Mouse (Mus musculus): ENCODE data around the gene Sh3bp1. TPM values are rescaled to one million over a fixed set of nuclear protein-coding genes. Genes with fewer than 3 reads are reported as not detected.

The Sh3bp1 gene
- polyA plus RNA-seq, 1 experiment from 2014 or later = 55.2 TPM

GRCm38 (mm10) chr15:78922700-78923099 lies 23.1 kb downstream of the Sh3bp1 start:
- no peak overlapping the region for H3K9ac ChIP-seq
- H3K4me2 ChIP-seq = no peak overlapping the region
- no peaks in the 10 kb centered on the region for H3K27me3 ChIP-seq
- H3K9me3 ChIP-seq = no peaks in the 10 kb centered on the region
- 0 out of 2 replicates have a peak overlapping the region, but pooled peaks have one; percentile 9 for H3K27ac ChIP-seq
- H3K4me1 ChIP-seq = peaks cover 32% of the 10 kb centered on the region
- WGBS = 80% methylated on average over 7 of the region's 7 CpGs
- H3K4me3 ChIP-seq = no peak overlapping the region
- peaks cover 21% of the 10 kb centered on the region for H3K36me3 ChIP-seq
- no peak for ATAC-seq (ENCODE audit: insufficient number of reproducible peaks, low FRiP score, low TSS enrichment, low read depth)

DNA sequence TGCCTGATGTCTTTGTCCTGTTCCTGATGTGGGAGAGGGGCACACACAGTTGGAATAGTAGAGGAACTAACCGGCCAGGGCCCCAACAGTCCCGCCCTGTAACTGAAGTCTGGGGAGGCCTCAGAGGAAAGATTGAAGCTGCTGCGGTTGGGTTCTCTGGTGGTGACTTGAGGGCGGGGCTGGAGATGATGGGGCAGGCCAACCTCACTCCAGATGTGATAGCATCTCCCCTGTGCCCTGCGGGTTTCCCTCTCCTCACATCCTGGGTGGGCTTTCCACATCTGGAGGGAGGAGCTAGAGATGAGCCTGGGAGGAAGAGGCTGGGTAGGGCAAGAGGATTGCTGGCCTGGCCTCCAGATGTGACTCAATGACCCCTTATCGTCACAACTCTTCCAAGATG lies 24.0 kb downstream of the Sh3bp1 start:
- ATAC-seq (ENCODE audit: insufficient number of reproducible peaks, low FRiP score, low TSS enrichment, low read depth) = no peak
- no peak overlapping the region for H3K4me3 ChIP-seq
- no peak overlapping the region for H3K9ac ChIP-seq
- H3K36me3 ChIP-seq = peaks cover 17% of the 10 kb centered on the region
- H3K4me2 ChIP-seq = no peak overlapping the region
- H3K27ac ChIP-seq = peak overlapping the region; percentile 66; the same call in 1 of the 2 replicates
- H3K27me3 ChIP-seq = no peaks in the 10 kb centered on the region
- WGBS = 40% methylated on average over 6 of the region's 6 CpGs
- H3K4me1 ChIP-seq = peaks cover 39% of the 10 kb centered on the region
- no peaks in the 10 kb centered on the region for H3K9me3 ChIP-seq

- H3K36me3 ChIP-seq = peaks cover 15% of the 10 kb centered on the region
- H3K4me3 ChIP-seq = no peak overlapping the region
These were observed 25.6 kb downstream of the Sh3bp1 start for GRCm38 (mm10) chr15:78925129-78925528.

DNA sequence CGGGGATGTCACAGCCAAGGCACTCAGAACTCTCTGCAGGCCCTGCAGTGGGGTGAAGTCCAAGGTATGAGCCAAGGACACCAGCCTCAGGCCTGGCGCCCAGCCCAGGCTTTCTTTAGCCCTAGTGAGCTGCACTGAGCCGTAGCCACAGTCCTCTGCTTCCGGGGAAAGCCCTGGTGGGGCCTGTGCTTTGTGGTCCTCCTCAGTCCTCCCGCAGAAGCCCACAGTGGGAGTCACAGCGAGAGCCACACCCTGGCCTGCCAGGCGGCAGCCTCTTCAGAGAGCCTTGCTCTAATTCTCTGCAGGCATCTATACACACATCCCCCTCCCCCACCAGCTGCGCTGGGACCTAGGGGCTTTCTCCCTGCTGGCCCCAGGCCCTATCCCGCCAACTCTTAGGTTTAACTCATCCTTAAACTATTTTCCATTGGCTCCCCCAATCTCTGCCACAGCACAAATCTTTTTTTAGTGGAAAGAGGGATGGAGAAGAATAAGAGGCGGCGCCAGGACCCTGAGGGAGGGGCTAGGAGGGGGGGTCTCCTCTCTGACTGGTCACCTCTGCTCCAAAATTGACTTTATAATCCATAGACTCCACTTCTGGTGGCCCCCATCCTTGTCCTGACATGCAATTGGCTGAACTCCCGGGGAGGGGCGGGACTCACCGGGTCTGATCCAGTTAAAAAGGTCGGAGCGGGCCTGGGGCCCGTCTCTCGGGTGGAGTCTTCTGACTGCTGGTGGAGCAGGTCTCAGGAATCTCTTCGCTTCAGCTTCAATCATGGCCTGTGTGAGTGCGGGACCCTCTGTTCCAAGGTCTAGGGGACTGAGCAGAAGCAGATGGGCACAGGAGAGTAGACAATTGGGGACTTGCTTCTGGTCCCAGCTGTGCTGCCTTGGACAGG lies 26.7 kb downstream of the Sh3bp1 start, which contains the start of gene Lgals1:
TSS of gene Lgals1 (plus strand) at position 705 of the 899 bp plus-strand sequence.
- Histone ChIP-seq H3K4me3 (peak within 1 kb of the TSS; percentile 61), H3K27ac (peak within 1 kb of the TSS; percentile 96), H3K9me3 (no peaks in the 10 kb centered on the region), H3K27me3 (no peaks in the 10 kb centered on the region), H3K36me3 (peaks cover 19% of the 10 kb centered on the region), H3K4me2 (peak within 1 kb of the TSS; percentile 65), H3K4me1 (peaks cover 55% of the 10 kb centered on the region), H3K9ac (peak within 1 kb of the TSS; percentile 70)
- 5% methylated on average over 20 of the region's 20 CpGs for WGBS
- peak; percentile 90 for ATAC-seq (ENCODE audit: insufficient number of reproducible peaks, low FRiP score, low TSS enrichment, low read depth)

More at GRCm38 (mm10) chr15:78925129-78925528, 25.6 kb downstream of the Sh3bp1 start:
- Histone ChIP-seq H3K9me3 (no peaks in the 10 kb centered on the region), H3K27me3 (no peaks in the 10 kb centered on the region), H3K4me2 (no peak overlapping the region), H3K4me1 (peaks cover 50% of the 10 kb centered on the region), H3K27ac (peak overlapping the region; percentile 96), H3K9ac (no peak overlapping the region)
- WGBS = 55% methylated on average over 8 of the region's 8 CpGs
- ATAC-seq (ENCODE audit: insufficient number of reproducible peaks, low FRiP score, low TSS enrichment, low read depth) = no peak

- 10% methylated on average over 15 of the region's 15 CpGs for WGBS
- Histone ChIP-seq H3K9ac (peak overlapping the region; percentile 70), H3K27ac (peak overlapping the region; percentile 96), H3K9me3 (no peaks in the 10 kb centered on the region), H3K4me2 (peak overlapping the region; percentile 65), H3K4me1 (peaks cover 58% of the 10 kb centered on the region), H3K36me3 (peaks cover 19% of the 10 kb centered on the region), H3K4me3 (peak overlapping the region; percentile 61), H3K27me3 (no peaks in the 10 kb centered on the region)
- no peak for ATAC-seq (ENCODE audit: insufficient number of reproducible peaks, low FRiP score, low TSS enrichment, low read depth)
These were observed 27.6 kb downstream of the Sh3bp1 start for GRCm38 (mm10) chr15:78927021-78927787.

DNA sequence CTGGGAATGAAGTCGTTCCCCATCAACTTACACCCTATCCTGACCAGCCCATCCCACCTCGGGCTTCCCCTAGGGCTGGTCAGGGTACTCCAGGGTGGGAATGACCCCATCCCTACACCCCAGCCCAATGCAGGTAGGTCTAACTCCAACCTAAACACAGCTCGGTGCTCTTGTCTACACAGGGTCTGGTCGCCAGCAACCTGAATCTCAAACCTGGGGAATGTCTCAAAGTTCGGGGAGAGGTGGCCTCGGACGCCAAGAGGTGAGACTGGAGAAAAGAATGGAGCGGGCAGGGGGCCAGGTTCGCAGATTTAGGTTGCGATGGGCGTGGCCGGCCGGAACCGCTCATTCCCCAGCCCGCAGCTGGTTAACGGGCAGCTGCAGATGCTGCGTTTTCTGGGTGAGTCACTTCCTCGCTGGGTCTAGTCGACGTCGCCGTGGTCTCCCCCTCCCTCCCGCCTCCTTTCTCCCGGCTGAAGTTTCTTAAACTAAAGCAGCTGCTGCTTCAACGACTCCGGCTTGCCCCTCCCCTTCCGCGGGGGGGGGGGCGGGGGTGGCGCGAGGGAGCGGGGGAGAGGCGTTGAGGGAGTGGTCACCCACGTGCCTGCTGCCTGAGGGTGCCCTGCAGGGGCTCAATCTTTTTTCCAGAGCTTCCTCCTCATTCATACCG lies 28.4 kb downstream of the Sh3bp1 start:
- peak; percentile 48 for ATAC-seq (ENCODE audit: insufficient number of reproducible peaks, low FRiP score, low TSS enrichment, low read depth)
- peak overlapping the region; percentile 65 for H3K4me2 ChIP-seq
- no peaks in the 10 kb centered on the region for H3K9me3 ChIP-seq
- WGBS = under 1% methylated on average over 32 of the region's 35 CpGs
- H3K36me3 ChIP-seq = peaks cover 19% of the 10 kb centered on the region
- peaks cover 58% of the 10 kb centered on the region for H3K4me1 ChIP-seq
- H3K27ac ChIP-seq = peak overlapping the region; percentile 96
- peak overlapping the region; percentile 70 for H3K9ac ChIP-seq
- H3K27me3 ChIP-seq = no peaks in the 10 kb centered on the region
- peak overlapping the region; percentile 61 for H3K4me3 ChIP-seq

DNA sequence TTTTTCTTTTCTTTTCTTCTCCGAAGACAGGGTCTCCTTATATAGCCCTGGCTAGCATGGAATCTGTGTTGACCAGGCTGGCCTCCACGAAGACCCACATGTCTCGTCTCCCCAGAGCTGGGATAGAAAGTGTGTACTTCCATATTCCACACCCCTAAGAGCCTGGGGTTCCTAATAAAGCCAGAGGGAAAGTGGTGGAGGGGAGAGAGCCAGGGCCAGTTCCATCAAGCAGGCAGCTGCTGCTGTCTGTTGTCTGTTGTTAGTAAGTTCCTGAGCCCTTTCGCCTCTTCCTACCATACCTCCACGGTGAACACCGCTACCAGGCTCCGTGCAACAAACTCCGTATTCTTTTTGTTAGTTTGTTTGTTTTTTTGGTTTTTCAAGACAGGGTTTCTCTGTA lies 29.0 kb downstream of the Sh3bp1 start:
- Histone ChIP-seq H3K27ac (peak overlapping the region; percentile 96), H3K4me2 (peak overlapping the region; percentile 65), H3K9me3 (no peaks in the 10 kb centered on the region), H3K36me3 (peaks cover 19% of the 10 kb centered on the region), H3K4me3 (peak overlapping the region; percentile 61), H3K9ac (no peak overlapping the region), H3K4me1 (peaks cover 52% of the 10 kb centered on the region), H3K27me3 (no peaks in the 10 kb centered on the region)
- 46% methylated on average over 8 of the region's 8 CpGs for WGBS
- ATAC-seq (ENCODE audit: insufficient number of reproducible peaks, low FRiP score, low TSS enrichment, low read depth) = no peak

DNA sequence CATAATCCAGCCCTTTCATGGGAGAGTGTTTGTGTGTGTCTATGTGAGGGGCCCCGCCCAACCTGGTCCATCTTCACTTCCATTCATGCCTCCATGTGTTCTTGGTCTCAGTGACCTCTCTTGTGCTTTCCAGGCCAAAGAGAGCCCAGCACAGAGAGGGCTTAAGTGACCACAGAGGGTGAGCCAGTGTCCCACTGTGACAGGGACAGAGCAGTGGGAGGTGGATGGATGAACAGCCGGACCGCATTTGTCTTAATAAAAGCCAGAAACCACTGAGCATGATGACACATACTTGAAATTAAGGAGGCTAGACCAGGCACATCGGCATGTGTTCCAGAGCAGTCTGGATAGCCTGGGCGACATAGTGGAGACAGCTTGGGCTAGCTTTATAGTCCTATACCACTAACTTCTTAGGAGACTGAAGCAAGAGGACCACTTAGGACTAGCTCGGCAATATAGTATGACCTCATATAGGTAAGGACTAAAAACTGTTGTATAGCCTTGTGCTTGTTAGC lies 30.7 kb downstream of the Sh3bp1 start:
- ATAC-seq (ENCODE audit: insufficient number of reproducible peaks, low FRiP score, low TSS enrichment, low read depth) = no peak
- Histone ChIP-seq H3K27ac (0 out of 2 replicates have a peak overlapping the region, but pooled peaks have one; percentile 33), H3K4me1 (peaks cover 49% of the 10 kb centered on the region), H3K4me3 (no peak overlapping the region), H3K4me2 (no peak overlapping the region), H3K27me3 (no peaks in the 10 kb centered on the region), H3K36me3 (peaks cover 19% of the 10 kb centered on the region), H3K9me3 (no peaks in the 10 kb centered on the region), H3K9ac (no peak overlapping the region)
- WGBS = 84% methylated on average over 6 of the region's 6 CpGs

DNA sequence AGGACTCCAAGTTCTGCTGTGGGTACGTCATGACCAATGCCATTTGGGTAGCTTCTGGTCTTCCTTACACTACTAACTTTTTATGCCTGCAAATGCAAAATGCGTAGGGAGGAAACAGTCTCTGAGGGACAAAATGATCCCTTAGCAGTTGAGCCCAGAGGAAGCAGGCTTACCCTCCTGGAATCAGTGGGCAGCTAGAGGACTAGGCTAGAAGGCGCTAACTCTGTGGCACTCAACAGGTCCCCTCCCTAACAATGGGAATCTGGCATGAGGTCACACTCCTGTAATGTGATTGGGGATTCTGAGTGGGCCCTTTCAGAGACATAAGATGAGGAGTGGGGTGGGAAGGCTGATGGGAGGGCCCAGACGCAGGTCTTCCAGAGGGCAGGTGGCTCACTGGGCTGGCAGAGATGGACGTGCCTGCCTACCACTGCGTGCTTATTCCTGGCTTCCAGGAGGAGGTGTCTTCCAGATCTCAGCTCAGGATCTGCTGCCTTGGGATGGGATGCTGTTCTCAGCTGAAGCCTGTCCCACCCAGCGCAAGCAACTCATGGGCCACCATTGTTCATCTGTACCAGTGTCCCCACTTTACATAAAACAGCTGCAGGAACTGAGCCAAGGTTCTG lies 31.3 kb downstream of the Sh3bp1 start:
- H3K4me3 ChIP-seq = no peak overlapping the region
- H3K27me3 ChIP-seq = no peaks in the 10 kb centered on the region
- H3K9me3 ChIP-seq = no peaks in the 10 kb centered on the region
- ATAC-seq (ENCODE audit: insufficient number of reproducible peaks, low FRiP score, low TSS enrichment, low read depth) = no peak
- H3K4me1 ChIP-seq = peaks cover 49% of the 10 kb centered on the region
- peak overlapping the region; percentile 57 for H3K27ac ChIP-seq
- 81% methylated on average over 7 of the region's 7 CpGs for WGBS
- no peak overlapping the region for H3K9ac ChIP-seq
- H3K36me3 ChIP-seq = peaks cover 19% of the 10 kb centered on the region
- no peak overlapping the region for H3K4me2 ChIP-seq

DNA sequence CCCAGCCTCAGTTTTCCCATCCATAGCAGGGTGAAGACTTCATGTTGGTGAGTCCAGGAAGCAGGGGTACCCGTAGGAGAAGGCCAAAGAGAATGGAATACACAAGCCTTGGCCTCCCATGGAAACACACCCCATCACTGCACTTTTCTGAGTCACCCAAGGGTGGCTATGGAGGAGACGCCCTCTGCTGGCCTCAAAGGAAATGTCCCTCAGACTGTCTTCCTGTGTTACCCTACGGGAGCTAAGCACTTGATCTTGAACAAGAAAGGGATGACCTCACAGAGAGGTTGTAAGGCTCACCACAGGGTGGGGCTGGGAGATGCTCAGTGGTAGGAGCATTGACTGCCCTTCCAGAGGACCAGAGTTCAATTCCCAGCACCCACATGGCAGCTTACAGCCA lies 32.0 kb downstream of the Sh3bp1 start:
- whole genome bisulfite sequencing = 27% methylated on average over 3 of the region's 3 CpGs
- peaks cover 20% of the 10 kb centered on the region for H3K36me3 ChIP-seq
- no peak overlapping the region for H3K4me2 ChIP-seq
- H3K4me3 ChIP-seq = no peak overlapping the region
- peaks cover 48% of the 10 kb centered on the region for H3K4me1 ChIP-seq
- no peak for ATAC-seq (ENCODE audit: insufficient number of reproducible peaks, low FRiP score, low TSS enrichment, low read depth)
- H3K27ac ChIP-seq = peak overlapping the region; percentile 38; the same call in 1 of the 2 replicates
- H3K9me3 ChIP-seq = no peaks in the 10 kb centered on the region
- no peak overlapping the region for H3K9ac ChIP-seq
- H3K27me3 ChIP-seq = no peaks in the 10 kb centered on the region

DNA sequence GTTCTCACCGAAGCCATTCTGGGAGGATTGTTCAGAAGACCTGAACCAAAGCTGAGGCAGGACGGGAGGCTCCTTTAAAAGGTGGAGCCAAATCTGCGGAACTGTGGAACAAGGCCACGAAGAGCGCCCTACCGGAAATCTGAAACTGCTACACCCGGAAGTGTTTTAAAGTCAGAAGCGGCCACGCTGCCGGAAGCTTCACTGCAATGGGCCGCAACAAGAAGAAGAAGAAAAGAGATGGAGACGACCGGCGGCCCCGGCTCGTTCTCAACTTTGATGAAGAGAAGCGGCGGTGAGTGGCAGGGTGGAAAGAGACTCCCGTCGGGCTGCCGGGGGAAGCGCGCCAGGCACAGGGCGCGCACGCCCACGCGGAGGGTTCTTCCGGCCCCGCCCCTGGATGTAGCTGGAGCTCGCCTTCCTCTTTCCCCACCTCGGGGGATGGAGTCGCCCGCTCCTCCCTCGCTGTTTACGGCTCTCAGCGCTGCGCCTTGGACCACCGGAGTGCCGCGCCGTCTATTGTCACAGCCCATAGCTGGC lies 35.3 kb downstream of the Sh3bp1 start, which contains the start of gene Nol12:
TSS of gene Nol12 (plus strand) at position 150 of the 537 bp plus-strand sequence.
- Histone ChIP-seq H3K36me3 (peaks cover 38% of the 10 kb centered on the region), H3K9me3 (no peaks in the 10 kb centered on the region), H3K4me1 (peaks cover 33% of the 10 kb centered on the region), H3K4me2 (peak within 1 kb of the TSS; percentile 66), H3K4me3 (peak within 1 kb of the TSS; percentile 79), H3K9ac (peak within 1 kb of the TSS; percentile 63), H3K27me3 (no peaks in the 10 kb centered on the region), H3K27ac (peak within 1 kb of the TSS; percentile 93)
- ATAC-seq (ENCODE audit: insufficient number of reproducible peaks, low FRiP score, low TSS enrichment, low read depth) = peak; percentile 81
- WGBS = under 1% methylated on average over 40 of the region's 42 CpGs
